Mouse (Mus musculus): ENCODE measurements around the gene Arih1.

Gene Arih1

DNA sequence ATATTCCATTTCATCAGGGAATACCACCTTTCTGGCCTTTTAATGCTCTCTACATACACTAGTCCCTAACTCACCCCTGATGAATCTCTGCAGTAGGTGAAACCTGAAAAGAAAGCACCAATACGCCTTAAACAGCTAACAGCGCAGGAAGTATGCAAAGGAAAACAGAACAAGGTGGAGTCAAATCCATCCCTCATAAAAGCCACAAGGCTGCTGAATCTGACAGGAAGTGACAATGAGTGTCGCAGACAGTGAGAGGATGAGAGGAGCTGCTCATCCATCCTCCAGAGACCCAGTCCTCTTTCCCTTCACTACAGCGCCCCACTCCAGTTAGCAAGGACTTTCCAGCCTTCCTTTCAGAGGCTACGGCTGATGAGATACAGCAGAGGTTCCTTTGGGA lies 148.0 kb downstream of the Arih1 start:
- no peak for DNase-seq (ENCODE audit: extremely low read depth, insufficient read length, low spot score)

All from 3134 (cell line).